Comparison of ENCODE assay signal across 13 mouse cellular contexts in genomic region chr9:71830994-71831393, GRCm38 (mm10). TPM values are rescaled to one million over a fixed set of nuclear protein-coding genes. Genes with fewer than 3 reads are reported as not detected.
"Had no signal": no experiment of that assay in that cellular context is flagged by ENCODE, and none has a peak within 500 bp of the region (broad histone marks: within the 10 kb centered on the region; RNA-seq: fewer than 3 reads in every experiment).

No protein-coding gene starts in this region.

- H3K4me2 ChIP-seq: lung, embryonic 14.5 days; midbrain, embryonic 12.5 days; neural tube, embryonic 13.5 days; neural tube, embryonic 15.5 days had no signal

- ATAC-seq: midbrain, embryonic 16.5 days had no signal

- H3K27me3 ChIP-seq: midbrain, embryonic 12.5 days; neural tube, embryonic 13.5 days; neural tube, embryonic 15.5 days had no signal

- H3K9me3 ChIP-seq: midbrain, embryonic 10.5 days; midbrain, embryonic 12.5 days; neural tube, embryonic 13.5 days; neural tube, embryonic 15.5 days had no signal

- H3K27ac ChIP-seq: midbrain, embryonic 10.5 days; midbrain, embryonic 12.5 days; neural tube, embryonic 13.5 days; neural tube, embryonic 15.5 days had no signal

- DNase-seq: lung, embryonic 14.5 days; lung, postnatal 10 days; midbrain, embryonic 14.5 days; retina, postnatal 1 day; right cerebral cortex, postnatal 4 days; spleen, adult 18-20 months had no signal

- H3K36me3 ChIP-seq: midbrain, embryonic 10.5 days; midbrain, embryonic 12.5 days; neural tube, embryonic 13.5 days; neural tube, embryonic 15.5 days had no signal

- H3K9ac ChIP-seq: lung, embryonic 14.5 days; midbrain, embryonic 12.5 days; neural tube, embryonic 13.5 days; neural tube, embryonic 15.5 days had no signal

- H3K4me3 ChIP-seq: midbrain, embryonic 10.5 days; midbrain, embryonic 12.5 days; myocyte; neural tube, embryonic 13.5 days; neural tube, embryonic 15.5 days had no signal

RNA-seq across cellular contexts. Expression of gene Cgnl1, which starts 59.6 kb away (rescaled TPM):
- total RNA-seq: megakaryocyte-erythroid progenitor cell, adult 5-6 weeks had no signal
